9 mouse cellular contexts compared by ENCODE assay signal in the genomic region with DNA sequence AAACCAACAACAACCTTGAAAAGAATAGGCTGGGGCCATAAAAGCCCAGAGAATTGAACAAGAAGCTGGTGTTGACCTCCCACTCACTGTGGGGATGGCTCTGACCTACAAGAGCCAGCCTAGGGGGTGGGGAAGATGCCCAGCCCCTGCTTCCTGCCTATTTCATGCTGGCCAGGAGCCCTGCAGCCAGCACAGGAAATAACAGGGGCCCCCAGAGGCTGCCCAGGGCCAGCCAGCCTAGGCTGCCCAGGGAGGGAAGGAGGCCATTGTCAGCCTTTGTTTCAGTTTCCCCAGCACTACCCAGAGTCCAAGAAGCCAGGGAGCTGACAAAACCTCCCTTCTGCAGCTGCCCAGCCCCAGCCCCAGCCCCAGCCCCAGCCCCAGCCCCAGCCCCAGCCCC.
DNase-seq lines count a peak whose midpoint lies in the region; ATAC-seq and TF ChIP-seq lines count a peak whose summit lies in the region.
"Had no signal": no experiment of that assay in that cellular context is flagged by ENCODE, and none has a peak within 500 bp of the region (broad histone marks: within the 10 kb centered on the region; RNA-seq: fewer than 3 reads in every experiment).

No protein-coding gene starts in this region.

- H3K4me1 ChIP-seq in forebrain, embryonic 16.5 days (replicated peaks; ENCODE audit: control insufficient read depth, insufficient read depth, low read length) = peaks cover 24% of the 10 kb centered on the region
- peaks cover 16% of the 10 kb centered on the region for H3K4me1 ChIP-seq in kidney, postnatal 0 days (replicated peaks; ENCODE audit: insufficient read depth, low read length)
- H3K4me1 ChIP-seq in midbrain, embryonic 15.5 days = peaks cover 67% of the 10 kb centered on the region

- no peak overlapping the region for H3K27ac ChIP-seq in forebrain, embryonic 16.5 days (ENCODE audit: low read length)
- peak overlapping the region; percentile 19; the same call in 1 of the 2 replicates for H3K27ac ChIP-seq in kidney, postnatal 0 days
- peak overlapping the region; percentile 67; the same call in 1 of the 2 replicates for H3K27ac ChIP-seq in midbrain, embryonic 15.5 days

- no peaks in the 10 kb centered on the region for H3K27me3 ChIP-seq in forebrain, embryonic 16.5 days (replicated peaks; ENCODE audit: control insufficient read depth, insufficient read depth, low read length)
- no peaks in the 10 kb centered on the region for H3K27me3 ChIP-seq in kidney, postnatal 0 days (ENCODE audit: insufficient read depth, low read length)
- no peaks in the 10 kb centered on the region for H3K27me3 ChIP-seq in midbrain, embryonic 15.5 days (replicated peaks)

- TF ChIP-seq CTCF in kidney, postnatal 0 days (IDR thresholded peaks at IDR 0.05; ENCODE audit: low read depth) = no peak

- intact Hi-C loops in heart, postnatal 25 days (cut with DNase I) = no loop called here

- H3K36me3 ChIP-seq in forebrain, embryonic 16.5 days (ENCODE audit: control insufficient read depth, insufficient read depth) = no peaks in the 10 kb centered on the region
- H3K36me3 ChIP-seq in kidney, postnatal 0 days (ENCODE audit: insufficient read depth, low read length) = no peaks in the 10 kb centered on the region
- no peaks in the 10 kb centered on the region for H3K36me3 ChIP-seq in midbrain, embryonic 15.5 days (replicated peaks)

- peak; percentile 93 for DNase-seq in heart, adult 11 months
- no peak for DNase-seq in heart, postnatal 25 days (ENCODE audit: low spot score)
- no peak for DNase-seq in kidney, postnatal 0 days (ENCODE audit: low spot score)
- no peak for DNase-seq in cerebellum, postnatal 36 days
- DNase-seq in urinary bladder, adult 18-20 months (ENCODE audit: low spot score in 2 of 2) = no peak
- DNase-seq in layer of hippocampus, postnatal 36 days = no peak
- DNase-seq: cerebellum, adult 11 months had no signal

- no peak overlapping the region for H3K4me2 ChIP-seq in forebrain, embryonic 16.5 days (ENCODE audit: low read length)
- H3K4me2 ChIP-seq in kidney, postnatal 0 days (ENCODE audit: low read length) = no peak overlapping the region
- H3K4me2 ChIP-seq in midbrain, embryonic 15.5 days = no peak overlapping the region

- 0 out of 2 replicates have a peak, but pooled peaks have one; percentile 32 for ATAC-seq in forebrain, embryonic 16.5 days
- no peak for ATAC-seq in kidney, postnatal 0 days (replicated peaks; ENCODE audit: low FRiP score, low read depth)
- ATAC-seq in midbrain, embryonic 15.5 days (replicated peaks) = no peak

- no peaks in the 10 kb centered on the region for H3K9me3 ChIP-seq in forebrain, embryonic 16.5 days (ENCODE audit: control insufficient read depth, low read length)
- no peaks in the 10 kb centered on the region for H3K9me3 ChIP-seq in kidney, postnatal 0 days (replicated peaks; ENCODE audit: low read length)
- H3K9me3 ChIP-seq in midbrain, embryonic 15.5 days = no peaks in the 10 kb centered on the region

- no peak overlapping the region for H3K4me3 ChIP-seq in forebrain, embryonic 16.5 days (replicated peaks; ENCODE audit: low read length)
- no peak overlapping the region for H3K4me3 ChIP-seq in kidney, postnatal 0 days (replicated peaks; ENCODE audit: low read depth, low read length)
- H3K4me3 ChIP-seq in midbrain, embryonic 15.5 days = no peak overlapping the region

- H3K9ac ChIP-seq in forebrain, embryonic 16.5 days (replicated peaks; ENCODE audit: low read depth, low read length) = no peak overlapping the region
- no peak overlapping the region for H3K9ac ChIP-seq in kidney, postnatal 0 days (ENCODE audit: low read depth, low read length)
- H3K9ac ChIP-seq in midbrain, embryonic 15.5 days = no peak overlapping the region
